Mouse (Mus musculus) mouse embryonic stem cell (cell line): ENCODE data around the gene Ylpm1.

ENCODE experiments used
- in situ Hi-C, 2 experiments: fragments of 300-500 bp; cut with MboI; formaldehyde crosslinking; loops; 1 replicate in 1 of 2; 3 replicates in 1 of 2; pipeline ENCODE4 v1.14.3; 2019 to 2020; ENCODE audit warnings: low sequenced_read_pairs in 2 of 2, low pct_unique_long_range_greater_than_20kb in 1 of 2, mixed read lengths in 1 of 2; ENCODE audit not compliant: unreplicated experiment in 1 of 2

Gene Ylpm1

GRCm38 (mm10) chr12:84996083-84996496 lies at the start of gene Ylpm1:
Gene Ylpm1, plus strand, starts transcription at chr12:84996321.
- in situ Hi-C loops = no loop called here

GRCm38 (mm10) chr12:84947894-84948583 lies 48.1 kb upstream of the Ylpm1 start:
- in situ Hi-C loops = no loop called here

GRCm38 (mm10) chr12:84948584-84949285 lies 47.4 kb upstream of the Ylpm1 start:
- in situ Hi-C loops = no loop called here

GRCm38 (mm10) chr12:84950763-84951162 lies 45.4 kb upstream of the Ylpm1 start:
- in situ Hi-C loops = no loop called here

GRCm38 (mm10) chr12:84951531-84951930 lies 44.6 kb upstream of the Ylpm1 start:
- in situ Hi-C loops = no loop called here

- in situ Hi-C loops = no loop called here
Measured at GRCm38 (mm10) chr12:84952351-84952750, 43.8 kb upstream of the Ylpm1 start.

GRCm38 (mm10) chr12:84956317-84956716 lies 39.8 kb upstream of the Ylpm1 start:
- in situ Hi-C loops = no loop called here

GRCm38 (mm10) chr12:84958794-84959356 lies 37.2 kb upstream of the Ylpm1 start:
- in situ Hi-C loops = no loop called here

GRCm38 (mm10) chr12:84962606-84963005 lies 33.5 kb upstream of the Ylpm1 start:
- in situ Hi-C loops = no loop called here

- in situ Hi-C loops = no loop called here
Measured at GRCm38 (mm10) chr12:84968831-84969655, 27.1 kb upstream of the Ylpm1 start.

- in situ Hi-C loops = no loop called here
Measured at GRCm38 (mm10) chr12:84969656-84970427, 26.3 kb upstream of the Ylpm1 start.

- in situ Hi-C loops = no loop called here
Measured at GRCm38 (mm10) chr12:84970428-84971096, 25.6 kb upstream of the Ylpm1 start, which contains the start of the genes Fcf1 and Arel1. Gene Fcf1, plus strand, starts transcription at chr12:84970897. Gene Arel1, minus strand, starts transcription at chr12:84970900.

- in situ Hi-C loops = no loop called here
Measured at GRCm38 (mm10) chr12:84979264-84979862, 16.8 kb upstream of the Ylpm1 start.

GRCm38 (mm10) chr12:84989456-84989855 lies 6.7 kb upstream of the Ylpm1 start:
- in situ Hi-C loops = no loop called here

- in situ Hi-C loops = no loop called here
Measured at GRCm38 (mm10) chr12:84995112-84995761, 884 bp upstream of the Ylpm1 start.

- in situ Hi-C loops = no loop called here
Measured at GRCm38 (mm10) chr12:84996501-84997398, 629 bp downstream of the Ylpm1 start.
